Mouse (Mus musculus) G1E (cell line): ENCODE measurements around the gene Ndufb10. TPM values are rescaled to one million over a fixed set of nuclear protein-coding genes. Genes with fewer than 3 reads are reported as not detected.

Experiments
- ATAC-seq: 2 replicates; pipeline ENCODE4 v1.8.0; 2016; ENCODE audit warnings: mild to moderate bottlenecking; ENCODE audit not compliant: insufficient number of reproducible peaks, poor library complexity, low FRiP score, severe bottlenecking; ENCODE audit errors: extremely low read depth
- DNase-seq: peaks from one replicate; pipeline ENCODE4 v3.0.0; 2012; ENCODE audit warnings: low spot score
- H3K27me3 ChIP-seq: 2 replicates; pipeline ENCODE4 v1.6.1; 2012; ENCODE audit warnings: mild to moderate bottlenecking, low read length, inconsistent platforms; ENCODE audit not compliant: insufficient read depth
- H3K36me3 ChIP-seq: replicated peaks from 2 replicates; pipeline ENCODE3; 2012; ENCODE audit warnings: mild to moderate bottlenecking, inconsistent platforms
- H3K4me1 ChIP-seq: 2 replicates; pipeline ENCODE4 v1.6.1; 2012; ENCODE audit warnings: low read depth, low read length, inconsistent platforms, mixed read lengths; ENCODE audit not compliant: insufficient read depth
- H3K4me3 ChIP-seq: 2 replicates; pipeline ENCODE4 v1.5.1; 2012; ENCODE audit warnings: low read depth, mild to moderate bottlenecking, inconsistent platforms, low read length, moderate library complexity, mixed read lengths
- H3K9me3 ChIP-seq: replicated peaks from 2 replicates; pipeline ENCODE4 v1.6.1; 2012; ENCODE audit warnings: inconsistent platforms
- CTCF ChIP-seq: IDR thresholded peaks from 2 replicates; pipeline ENCODE4 v1.5.1; 2012; ENCODE audit warnings: low read depth, low read length, inconsistent platforms, mixed read lengths
- GATA1 ChIP-seq: IDR thresholded peaks from 2 replicates; pipeline ENCODE4 v1.6.1; 2012; ENCODE audit warnings: borderline replicate concordance, low read length, inconsistent platforms, mixed read lengths
- GATA2 ChIP-seq: IDR thresholded peaks from 2 replicates; pipeline ENCODE4 v1.6.1; 2012; ENCODE audit warnings: low read depth, low read length, inconsistent platforms, borderline replicate concordance
- POLR2AphosphoS5 ChIP-seq: IDR thresholded peaks from 2 replicates; pipeline ENCODE4 v1.6.1; 2012; ENCODE audit warnings: low read depth, low read length, inconsistent platforms; ENCODE audit not compliant: insufficient replicate concordance
- TAL1 ChIP-seq: conservative IDR thresholded peaks from 2 replicates; pipeline ENCODE4 v1.6.1; 2012; ENCODE audit warnings: low read depth, low read length, inconsistent platforms, mixed read lengths
- polyA plus RNA-seq: library from polyadenylated mRNA; stranded (reverse); fragments of >175 nt; gene quantifications from 2 replicates; pipeline ENCODE4 v1.2.3, GENCODE M21; 2012
- total RNA-seq, 2 experiments: library from RNA; stranded (forward) in 1 of 2; stranded (reverse) in 1 of 2; fragments of 200-1000 nt in 1 of 2; fragments of >200 nt in 1 of 2; fragmentation: Nextera tagmentation in 1 of 2; gene quantifications; 2 replicates each; pipeline ENCODE4 v1.2.3; 2014 to 2017

Ndufb10 gene
- total and polyA plus RNA-seq, 3 experiments = 54.6 to 372 (median 185) TPM

DNA sequence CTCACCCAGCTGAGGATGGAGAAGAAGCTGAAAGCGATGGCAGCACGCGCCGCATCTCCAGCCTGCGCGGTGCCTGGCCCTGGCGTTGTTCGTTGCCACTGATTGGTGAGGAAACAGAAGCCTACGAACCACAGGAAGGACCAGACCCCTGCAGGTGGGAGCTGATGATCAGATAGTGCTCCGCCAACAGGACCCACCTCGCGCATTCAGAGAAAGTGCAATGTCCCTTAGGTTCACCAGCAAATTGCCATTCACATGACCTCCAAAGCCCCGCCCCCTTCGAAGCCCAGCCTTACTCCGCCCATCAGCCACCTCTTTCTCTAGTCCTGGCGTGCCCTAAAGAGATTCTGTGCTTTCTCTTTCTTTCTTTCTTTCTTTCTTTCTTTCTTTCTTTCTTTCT is 37.8 kb downstream of the Ndufb10 start:
- ATAC-seq = no peak
- TF ChIP-seq GATA1 (no peak), CTCF (no peak), GATA2 (no peak), POLR2AphosphoS5 (no peak), TAL1 (no peak)
- Histone ChIP-seq H3K4me1 (peaks cover 36% of the 10 kb centered on the region), H3K9me3 (no peaks in the 10 kb centered on the region), H3K27me3 (peaks cover 30% of the 10 kb centered on the region), H3K4me3 (peak overlapping the region; percentile 28; the same call in 1 of the 2 replicates), H3K36me3 (peaks cover 10% of the 10 kb centered on the region)
- DNase-seq = no peak

DNA sequence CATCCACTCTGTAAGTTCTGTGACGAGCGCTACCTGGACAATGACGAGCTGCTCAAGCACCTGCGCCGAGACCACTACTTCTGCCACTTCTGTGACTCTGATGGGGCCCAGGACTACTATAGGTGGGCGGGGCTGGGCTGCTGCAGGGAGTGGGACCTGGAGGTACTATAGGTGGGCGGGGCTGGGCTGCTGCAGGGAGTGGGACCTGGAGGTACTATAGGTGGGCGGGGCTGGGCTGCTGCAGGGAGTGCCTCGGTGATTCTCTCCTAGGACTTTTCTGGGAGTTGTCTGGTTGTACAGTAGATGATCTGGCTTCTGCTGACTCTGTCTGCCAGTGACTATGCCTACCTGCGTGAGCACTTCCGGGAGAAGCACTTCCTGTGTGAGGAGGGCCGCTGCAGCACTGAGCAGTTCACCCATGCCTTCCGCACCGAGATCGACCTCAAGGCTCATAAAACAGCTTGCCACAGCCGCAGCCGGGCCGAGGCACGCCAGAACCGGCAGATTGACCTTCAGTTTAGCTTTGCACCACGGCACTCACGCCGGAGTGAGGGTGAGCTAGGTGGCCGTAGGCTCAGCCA is 46.7 kb downstream of the Ndufb10 start:
- ATAC-seq = no peak
- peaks cover 94% of the 10 kb centered on the region for H3K36me3 ChIP-seq
- H3K9me3 ChIP-seq = no peaks in the 10 kb centered on the region
- H3K4me1 ChIP-seq = peaks cover 45% of the 10 kb centered on the region
- no peak for TF ChIP-seq POLR2AphosphoS5
- no peak for TF ChIP-seq CTCF
- no peak for TF ChIP-seq GATA1
- TF ChIP-seq GATA2 = no peak
- no peak for TF ChIP-seq TAL1
- no peak overlapping the region; the same call in 1 of the 2 replicates for H3K4me3 ChIP-seq
- no peak for DNase-seq
- no peaks in the 10 kb centered on the region for H3K27me3 ChIP-seq

DNA sequence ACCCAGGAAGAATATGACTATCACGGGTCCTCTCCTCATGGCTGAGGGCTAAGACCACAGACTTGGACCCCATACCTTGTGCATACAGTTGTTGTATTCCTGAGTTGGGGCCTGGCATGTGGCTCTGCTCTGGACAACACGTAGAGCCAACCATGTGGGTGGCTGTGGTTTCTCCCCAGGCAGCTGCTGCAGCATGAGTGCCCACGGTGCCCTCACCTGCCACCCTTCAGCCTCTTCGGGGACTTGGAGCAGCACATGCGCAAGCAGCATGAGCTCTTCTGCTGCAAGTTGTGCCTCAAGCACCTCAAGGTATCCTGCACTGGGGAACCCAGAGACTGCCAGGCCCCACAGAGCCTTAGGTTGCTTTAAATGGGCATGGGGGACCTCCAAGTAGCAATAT is 47.4 kb downstream of the Ndufb10 start:
- Histone ChIP-seq H3K36me3 (peaks cover 94% of the 10 kb centered on the region), H3K27me3 (no peaks in the 10 kb centered on the region), H3K9me3 (no peaks in the 10 kb centered on the region), H3K4me1 (peaks cover 51% of the 10 kb centered on the region), H3K4me3 (no peak overlapping the region)
- DNase-seq = no peak
- ATAC-seq = no peak
- TF ChIP-seq GATA2 = no peak
- TF ChIP-seq CTCF = no peak
- no peak for TF ChIP-seq GATA1

GRCm38 (mm10) chr17:24676187-24676586 is 48.1 kb downstream of the Ndufb10 start:
- TF ChIP-seq CTCF = peak; percentile 48; the same call in 1 of the 2 replicates
- TF ChIP-seq GATA1 = no peak
- H3K27me3 ChIP-seq = no peaks in the 10 kb centered on the region
- no peaks in the 10 kb centered on the region for H3K9me3 ChIP-seq
- H3K4me1 ChIP-seq = peaks cover 58% of the 10 kb centered on the region
- ATAC-seq = no peak; the same call in 1 of the 2 replicates
- no peak overlapping the region for H3K4me3 ChIP-seq
- H3K36me3 ChIP-seq = peaks cover 92% of the 10 kb centered on the region
- peak; percentile 73 for DNase-seq

DNA sequence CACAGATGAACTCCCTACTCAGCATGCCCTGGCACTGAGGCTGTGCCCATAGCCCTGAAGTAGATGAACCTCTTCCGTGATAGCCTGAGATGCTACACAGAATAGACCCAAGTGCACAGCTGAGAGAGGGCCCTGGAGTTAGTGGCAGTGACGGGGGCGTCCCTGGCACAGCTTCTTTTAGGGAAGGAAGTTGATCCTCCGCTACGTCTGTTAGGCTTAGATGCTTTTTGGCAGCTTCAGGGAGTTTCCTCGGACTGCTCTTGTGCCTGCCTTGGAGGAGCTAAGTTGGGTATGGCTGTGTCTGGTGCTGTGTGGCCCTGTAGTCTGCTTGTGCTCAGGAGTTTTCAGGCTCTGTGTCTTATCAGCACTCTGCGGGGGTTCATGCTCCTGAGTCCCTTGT is 50.0 kb downstream of the Ndufb10 start:
- ATAC-seq = no peak
- peaks cover 77% of the 10 kb centered on the region for H3K36me3 ChIP-seq
- TF ChIP-seq POLR2AphosphoS5 (no peak), CTCF (no peak), GATA2 (no peak), TAL1 (no peak), GATA1 (no peak)
- H3K4me3 ChIP-seq = no peak overlapping the region
- no peaks in the 10 kb centered on the region for H3K9me3 ChIP-seq
- no peak for DNase-seq
- H3K27me3 ChIP-seq = no peaks in the 10 kb centered on the region
- H3K4me1 ChIP-seq = peaks cover 67% of the 10 kb centered on the region

GRCm38 (mm10) chr17:24672141-24672540 is 52.1 kb downstream of the Ndufb10 start:
- TF ChIP-seq TAL1 = no peak
- no peak for TF ChIP-seq CTCF
- no peak for TF ChIP-seq GATA1
- no peak for TF ChIP-seq POLR2AphosphoS5
- no peak for TF ChIP-seq GATA2
- ATAC-seq = no peak
- peaks cover 55% of the 10 kb centered on the region for H3K36me3 ChIP-seq
- no peak for DNase-seq
- no peaks in the 10 kb centered on the region for H3K9me3 ChIP-seq
- peaks cover 75% of the 10 kb centered on the region for H3K4me1 ChIP-seq
- peak overlapping the region; percentile 11; the same call in 1 of the 2 replicates for H3K4me3 ChIP-seq
- H3K27me3 ChIP-seq = no peaks in the 10 kb centered on the region

Other genes with a start within 250 kb of the Ndufb10 start
Only the 20 nearest of the 30 such genes appear.
- gene Tsc2, start 91.8 kb downstream of the Ndufb10 start, total RNA-seq (2014; fragmentation: Nextera tagmentation) = 114 and 146 TPM in 2 replicates
- 38.0 and 39.7 TPM in 2 replicates for gene Tsc2, start 91.8 kb downstream of the Ndufb10 start, total RNA-seq (2017)
- 66.5 and 77.5 TPM in 2 replicates for gene Tsc2, start 91.8 kb downstream of the Ndufb10 start, polyA plus RNA-seq
- 3.8 and 9.1 TPM in 2 replicates for gene Nthl1, start 91.8 kb downstream of the Ndufb10 start, total RNA-seq (2014; fragmentation: Nextera tagmentation)
- 9.8 and 16.9 TPM in 2 replicates for gene Nthl1, start 91.8 kb downstream of the Ndufb10 start, total RNA-seq (2017)
- gene Nthl1, start 91.8 kb downstream of the Ndufb10 start, polyA plus RNA-seq = 17.8 and 21.5 TPM in 2 replicates
- gene Slc9a3r2, start 74.2 kb downstream of the Ndufb10 start, total RNA-seq (2014; fragmentation: Nextera tagmentation) = not detected in 2 replicates
- 0.16 TPM in 1 of 2 replicates, not detected in the other for gene Slc9a3r2, start 74.2 kb downstream of the Ndufb10 start, total RNA-seq (2017)
- 0.03 and 0.07 TPM in 2 replicates for gene Slc9a3r2, start 74.2 kb downstream of the Ndufb10 start, polyA plus RNA-seq
- gene Npw, start 66.0 kb downstream of the Ndufb10 start, total RNA-seq (2014; fragmentation: Nextera tagmentation) = not detected in 2 replicates
- gene Npw, start 66.0 kb downstream of the Ndufb10 start, total RNA-seq (2017) = not detected in 2 replicates
- not detected in 2 replicates for gene Npw, start 66.0 kb downstream of the Ndufb10 start, polyA plus RNA-seq
- 55.9 and 59.1 TPM in 2 replicates for gene Zfp598, start 54.8 kb downstream of the Ndufb10 start, total RNA-seq (2014; fragmentation: Nextera tagmentation)
- 11.2 and 12.0 TPM in 2 replicates for gene Zfp598, start 54.8 kb downstream of the Ndufb10 start, total RNA-seq (2017)
- gene Zfp598, start 54.8 kb downstream of the Ndufb10 start, polyA plus RNA-seq = 86.4 and 99.2 TPM in 2 replicates
- not detected in 2 replicates for gene Syngr3, start 34.5 kb downstream of the Ndufb10 start, total RNA-seq (2014; fragmentation: Nextera tagmentation)
- 0.17 TPM in 1 of 2 replicates, not detected in the other for gene Syngr3, start 34.5 kb downstream of the Ndufb10 start, total RNA-seq (2017)
- gene Syngr3, start 34.5 kb downstream of the Ndufb10 start, polyA plus RNA-seq = 0.08 and 0.12 TPM in 2 replicates
- 10.5 and 15.7 TPM in 2 replicates for gene Gfer, start 28.3 kb downstream of the Ndufb10 start, total RNA-seq (2014; fragmentation: Nextera tagmentation)
- 34.1 and 46.4 TPM in 2 replicates for gene Gfer, start 28.3 kb downstream of the Ndufb10 start, total RNA-seq (2017)
- gene Gfer, start 28.3 kb downstream of the Ndufb10 start, polyA plus RNA-seq = 149 and 184 TPM in 2 replicates
- 1.4 TPM in 1 of 2 replicates, not detected in the other for gene Noxo1, start 28.2 kb downstream of the Ndufb10 start, total RNA-seq (2014; fragmentation: Nextera tagmentation)
- 1.0 and 1.1 TPM in 2 replicates for gene Noxo1, start 28.2 kb downstream of the Ndufb10 start, total RNA-seq (2017)
- gene Noxo1, start 28.2 kb downstream of the Ndufb10 start, polyA plus RNA-seq = 0.72 and 0.87 TPM in 2 replicates
- gene Tbl3, start 16.8 kb downstream of the Ndufb10 start, total RNA-seq (2014; fragmentation: Nextera tagmentation) = 9.2 and 17.8 TPM in 2 replicates
- 27.7 and 34.0 TPM in 2 replicates for gene Tbl3, start 16.8 kb downstream of the Ndufb10 start, total RNA-seq (2017)
- 15.6 and 25.2 TPM in 2 replicates for gene Tbl3, start 16.8 kb downstream of the Ndufb10 start, polyA plus RNA-seq
- not detected in 2 replicates for gene Rnf151, start 6.4 kb downstream of the Ndufb10 start, total RNA-seq (2014; fragmentation: Nextera tagmentation)
- gene Rnf151, start 6.4 kb downstream of the Ndufb10 start, total RNA-seq (2017) = 0.23 TPM in 1 of 2 replicates, not detected in the other
- gene Rnf151, start 6.4 kb downstream of the Ndufb10 start, polyA plus RNA-seq = 0.13 and 0.17 TPM in 2 replicates
- gene Rps2, start 6.4 kb downstream of the Ndufb10 start, total RNA-seq (2014; fragmentation: Nextera tagmentation) = 3,970 and 4,105 TPM in 2 replicates
- gene Rps2, start 6.4 kb downstream of the Ndufb10 start, total RNA-seq (2017) = 950 and 975 TPM in 2 replicates
- 2,688 and 3,723 TPM in 2 replicates for gene Rps2, start 6.4 kb downstream of the Ndufb10 start, polyA plus RNA-seq
- not detected in 2 replicates for gene Rpl3l, start 3.3 kb upstream of the Ndufb10 start, total RNA-seq (2014; fragmentation: Nextera tagmentation)
- gene Rpl3l, start 3.3 kb upstream of the Ndufb10 start, total RNA-seq (2017) = 0.17 TPM in 1 of 2 replicates, not detected in the other
- gene Rpl3l, start 3.3 kb upstream of the Ndufb10 start, polyA plus RNA-seq = 0.07 TPM in 1 of 2 replicates, not detected in the other
- 62.0 and 76.8 TPM in 2 replicates for gene Msrb1, start 12.2 kb upstream of the Ndufb10 start, total RNA-seq (2014; fragmentation: Nextera tagmentation)
- 34.6 and 39.2 TPM in 2 replicates for gene Msrb1, start 12.2 kb upstream of the Ndufb10 start, total RNA-seq (2017)
- gene Msrb1, start 12.2 kb upstream of the Ndufb10 start, polyA plus RNA-seq = 10.1 and 14.6 TPM in 2 replicates
- gene Hs3st6, start 28.5 kb upstream of the Ndufb10 start, total RNA-seq (2014; fragmentation: Nextera tagmentation) = not detected in 2 replicates
- not detected in 2 replicates for gene Hs3st6, start 28.5 kb upstream of the Ndufb10 start, total RNA-seq (2017)
- gene Hs3st6, start 28.5 kb upstream of the Ndufb10 start, polyA plus RNA-seq = not detected in 2 replicates
- 7.6 and 8.4 TPM in 2 replicates for gene Meiob, start 79.8 kb upstream of the Ndufb10 start, total RNA-seq (2014; fragmentation: Nextera tagmentation)
- 1.9 and 2.1 TPM in 2 replicates for gene Meiob, start 79.8 kb upstream of the Ndufb10 start, total RNA-seq (2017)
- gene Meiob, start 79.8 kb upstream of the Ndufb10 start, polyA plus RNA-seq = 0.07 and 0.13 TPM in 2 replicates
- gene Hagh, start 115.7 kb upstream of the Ndufb10 start, total RNA-seq (2014; fragmentation: Nextera tagmentation) = 16.8 and 22.3 TPM in 2 replicates
- 30.4 and 34.7 TPM in 2 replicates for gene Hagh, start 115.7 kb upstream of the Ndufb10 start, total RNA-seq (2017)
- 22.1 and 22.3 TPM in 2 replicates for gene Hagh, start 115.7 kb upstream of the Ndufb10 start, polyA plus RNA-seq
- gene Fahd1, start 125.9 kb upstream of the Ndufb10 start, total RNA-seq (2014; fragmentation: Nextera tagmentation) = 7.9 and 10.8 TPM in 2 replicates
- 16.1 TPM in 2 replicates for gene Fahd1, start 125.9 kb upstream of the Ndufb10 start, total RNA-seq (2017)
- 3.9 and 4.5 TPM in 2 replicates for gene Fahd1, start 125.9 kb upstream of the Ndufb10 start, polyA plus RNA-seq
- gene Igfals, start 141.5 kb upstream of the Ndufb10 start, total RNA-seq (2014; fragmentation: Nextera tagmentation) = not detected in 2 replicates
- 0.12 and 0.16 TPM in 2 replicates for gene Igfals, start 141.5 kb upstream of the Ndufb10 start, total RNA-seq (2017)
- 0.10 and 0.12 TPM in 2 replicates for gene Igfals, start 141.5 kb upstream of the Ndufb10 start, polyA plus RNA-seq
- gene Nubp2, start 161.9 kb upstream of the Ndufb10 start, total RNA-seq (2014; fragmentation: Nextera tagmentation) = 92.9 and 95.7 TPM in 2 replicates
- 46.9 and 58.5 TPM in 2 replicates for gene Nubp2, start 161.9 kb upstream of the Ndufb10 start, total RNA-seq (2017)
- 79.9 and 103 TPM in 2 replicates for gene Nubp2, start 161.9 kb upstream of the Ndufb10 start, polyA plus RNA-seq
- 10.9 and 12.8 TPM in 2 replicates for gene Spsb3, start 162.2 kb upstream of the Ndufb10 start, total RNA-seq (2014; fragmentation: Nextera tagmentation)
- 15.9 and 19.7 TPM in 2 replicates for gene Spsb3, start 162.2 kb upstream of the Ndufb10 start, total RNA-seq (2017)
- gene Spsb3, start 162.2 kb upstream of the Ndufb10 start, polyA plus RNA-seq = 35.1 and 42.6 TPM in 2 replicates